Mouse (Mus musculus) kidney, postnatal 10 days (tissue): Measurements from ENCODE around the gene Cdkl1.
A peak's percentile ranks its signal among the peaks of the same experiment; 100 is the strongest.

Source experiments
- DNase-seq: peaks from one replicate; pipeline ENCODE4 v3.0.0; 2021; ENCODE audit warnings: mixed read lengths

Gene Cdkl1

DNA sequence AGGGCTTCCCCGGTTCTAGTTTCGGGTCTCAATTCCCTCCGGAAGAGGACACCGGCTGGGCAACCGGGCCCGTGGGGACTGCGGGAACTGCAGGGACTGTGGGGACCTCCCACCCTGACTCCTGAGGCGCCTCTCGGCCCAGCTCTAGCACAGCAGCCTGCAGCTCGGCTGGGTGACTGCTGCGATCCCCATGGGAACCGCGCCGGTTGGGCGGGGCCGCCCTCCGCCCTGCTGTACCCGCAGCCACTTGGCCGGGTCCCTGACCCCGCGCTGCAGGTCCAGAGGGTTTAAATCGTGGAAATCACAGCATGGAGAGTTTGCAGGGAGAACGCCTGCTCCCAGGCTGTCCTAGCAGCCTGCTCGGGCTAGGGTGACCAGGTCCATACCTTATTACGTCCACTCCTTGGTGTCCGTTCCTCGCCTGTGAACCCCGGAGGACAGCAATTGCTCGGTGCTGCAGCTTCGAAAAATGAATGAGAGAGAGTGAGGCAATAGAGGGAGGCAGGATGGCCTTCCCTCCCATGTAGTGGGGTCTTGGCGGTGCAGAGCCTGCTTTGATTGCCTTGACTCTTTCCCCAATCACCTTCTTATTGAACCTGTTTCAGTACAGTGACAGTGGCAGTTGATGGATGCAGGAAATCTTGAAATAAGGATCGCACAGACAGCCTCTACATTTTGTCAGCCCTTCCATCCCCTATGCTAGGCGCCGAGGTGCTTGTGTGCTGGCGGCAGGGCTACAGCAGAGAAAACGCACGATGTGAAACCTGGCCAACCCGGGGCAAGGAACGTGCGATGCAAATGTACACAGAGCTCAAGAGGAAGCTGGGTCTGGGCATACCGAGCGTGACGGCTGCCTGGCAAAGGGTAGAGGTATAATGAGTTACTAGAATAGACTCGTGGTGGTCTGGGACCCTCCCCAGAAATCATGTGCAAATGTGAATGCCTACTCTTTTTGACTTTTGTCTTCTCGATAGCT, at the start of gene Cdkl1:
Cdkl1 (minus strand) TSS at position 738 of the 976 bp plus-strand sequence.
- DNase-seq: peak; percentile 89

DNA sequence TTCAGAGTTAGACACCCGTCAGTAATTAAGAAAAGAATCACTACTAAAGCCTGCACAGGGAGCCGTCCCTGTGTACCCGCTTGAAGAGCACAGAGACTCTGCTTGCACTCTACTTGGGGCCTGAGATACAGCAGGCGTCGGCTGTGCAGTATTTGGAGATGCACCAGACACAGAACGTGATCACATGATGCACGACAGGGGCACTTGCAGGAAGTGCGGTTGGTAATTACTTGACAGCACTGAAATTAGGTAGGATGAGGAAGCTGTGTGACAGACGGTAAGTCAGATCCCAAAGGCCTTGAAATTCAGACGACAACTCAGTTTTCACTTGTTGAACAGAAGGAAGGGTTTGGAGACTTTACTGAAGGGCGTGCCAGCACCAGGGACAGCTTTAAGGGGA, 47.3 kb upstream of the Cdkl1 start:
- no peak for DNase-seq

DNA sequence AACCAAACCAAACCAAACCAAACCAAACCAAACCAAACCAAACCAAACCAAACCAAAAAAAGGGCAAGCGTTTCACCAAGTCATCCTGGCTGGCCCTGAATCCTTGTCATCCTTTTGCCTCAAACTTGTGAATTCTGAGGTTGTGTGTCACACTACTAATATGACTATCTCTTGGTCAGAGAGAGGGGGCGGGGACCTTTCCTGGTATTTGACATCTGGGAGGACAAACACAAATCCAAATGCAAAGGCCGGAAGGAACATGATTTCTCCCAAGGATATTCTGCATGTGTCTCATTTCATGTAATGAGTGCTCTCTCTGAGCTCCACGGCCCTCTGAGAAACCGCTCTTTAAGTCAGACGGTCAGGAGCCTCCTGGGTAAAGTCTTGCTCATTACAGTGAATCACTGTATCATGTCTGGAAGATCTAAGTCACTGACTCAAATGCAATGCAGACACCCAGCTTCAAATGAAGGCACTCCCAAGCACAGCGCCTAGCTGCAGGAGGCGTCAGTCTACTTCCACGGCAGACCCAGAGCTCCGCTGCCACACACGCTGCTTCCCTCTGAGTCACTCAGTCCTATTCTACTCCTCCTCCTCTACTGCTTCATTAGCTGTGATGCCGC, 43.0 kb upstream of the Cdkl1 start:
- no peak for DNase-seq

DNA sequence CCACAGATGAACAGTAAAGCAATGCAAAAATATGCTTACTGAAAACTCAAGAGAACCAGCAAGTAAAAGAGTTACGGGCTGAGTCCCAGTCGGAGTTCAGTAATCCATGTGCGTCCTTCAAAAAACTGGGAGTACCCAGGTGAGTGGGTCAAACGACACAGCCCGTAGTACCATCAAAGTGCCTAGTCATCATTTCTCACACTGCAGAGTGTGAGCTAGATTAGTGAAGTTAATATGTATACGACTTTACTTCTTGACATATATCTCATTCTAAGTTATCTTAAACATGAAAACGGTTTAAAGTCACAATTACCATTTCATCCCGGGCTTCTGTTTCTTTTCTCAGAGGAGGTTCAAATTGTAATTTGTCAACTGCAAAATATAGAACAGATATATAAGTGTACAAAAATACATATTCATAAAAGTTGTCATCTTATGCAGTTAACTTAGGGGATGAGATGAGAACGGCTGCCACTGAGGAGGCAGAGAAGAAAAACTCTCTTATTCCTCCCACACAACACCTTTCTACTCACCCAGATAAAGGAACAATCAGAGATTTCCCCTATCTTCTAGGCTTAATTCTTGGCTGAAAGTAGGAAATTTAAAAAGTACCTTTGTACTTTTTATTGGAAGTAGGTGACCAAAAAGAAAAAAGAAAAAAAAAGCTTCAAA, 40.3 kb upstream of the Cdkl1 start:
- no peak for DNase-seq

DNA sequence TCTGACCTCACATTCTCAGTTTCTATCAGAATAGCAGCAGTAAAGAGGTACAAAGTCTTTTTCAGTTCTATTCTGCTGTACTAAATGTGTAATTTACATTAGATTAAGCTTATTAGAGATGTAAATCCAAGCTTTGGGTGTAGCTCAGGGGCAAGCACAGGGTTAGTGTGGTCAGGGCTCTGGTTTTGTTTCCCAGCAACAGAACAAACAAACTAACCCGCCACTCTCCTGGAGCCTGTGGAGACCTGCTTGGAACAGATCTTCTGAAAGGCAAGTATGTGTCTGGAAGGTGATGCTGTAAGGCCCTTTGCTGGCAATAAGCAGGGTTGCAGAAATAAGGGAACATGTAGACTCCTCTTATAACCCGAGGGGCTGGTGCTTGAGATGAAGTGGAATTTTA, 37.1 kb upstream of the Cdkl1 start:
- no peak for DNase-seq

DNA sequence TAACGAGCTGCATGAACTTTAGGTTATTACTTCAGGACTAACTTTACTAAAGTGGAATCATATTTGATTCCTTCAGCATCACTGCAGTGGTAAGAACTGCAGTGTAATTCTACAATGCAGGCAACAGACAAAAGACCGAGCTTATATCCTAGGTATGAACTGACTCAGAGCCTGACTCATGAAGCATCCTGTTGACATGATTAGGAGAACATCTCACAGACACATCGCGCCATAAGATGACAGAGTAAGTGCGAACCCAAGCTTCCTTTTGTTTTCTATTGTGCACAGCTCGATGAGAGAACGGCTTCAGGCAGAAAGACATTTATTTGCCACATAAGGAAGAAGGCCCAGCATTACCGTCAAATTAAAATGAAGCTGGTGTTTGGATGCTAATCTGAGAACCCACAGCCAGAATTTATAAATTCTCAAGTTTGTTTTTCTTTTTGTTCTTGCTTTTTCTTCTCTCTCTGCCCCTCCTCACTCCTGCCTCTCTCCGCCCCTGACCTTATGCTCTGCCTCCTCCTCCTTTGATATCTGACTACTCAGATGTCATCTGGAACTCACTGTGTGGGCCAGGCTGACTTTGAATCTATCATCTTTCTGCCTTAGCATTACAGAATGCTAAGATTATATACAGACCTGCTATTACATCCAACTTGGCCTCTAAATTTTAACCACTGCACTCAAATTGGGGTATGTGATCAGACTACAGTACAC, 34.0 kb upstream of the Cdkl1 start:
- DNase-seq: no peak

DNA sequence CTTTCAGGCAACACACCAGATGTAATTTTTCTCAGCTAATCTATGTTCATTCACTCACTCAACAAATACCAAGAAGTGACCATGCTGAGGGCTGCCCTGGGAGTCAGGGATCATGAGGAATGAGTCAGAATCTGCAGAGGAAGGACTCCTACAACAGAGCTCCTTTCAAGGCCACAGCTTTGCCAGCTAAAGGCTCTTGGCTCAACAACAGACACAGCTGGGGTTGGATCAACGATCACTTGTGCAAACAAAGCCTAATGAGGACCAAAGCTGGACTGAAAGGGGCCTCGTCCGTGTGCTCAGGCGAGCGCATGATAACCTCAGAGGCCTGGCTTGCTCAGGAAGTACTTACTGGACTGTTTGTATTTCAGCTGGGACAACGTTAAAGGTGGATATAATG, 23.2 kb upstream of the Cdkl1 start:
- DNase-seq: no peak

DNA sequence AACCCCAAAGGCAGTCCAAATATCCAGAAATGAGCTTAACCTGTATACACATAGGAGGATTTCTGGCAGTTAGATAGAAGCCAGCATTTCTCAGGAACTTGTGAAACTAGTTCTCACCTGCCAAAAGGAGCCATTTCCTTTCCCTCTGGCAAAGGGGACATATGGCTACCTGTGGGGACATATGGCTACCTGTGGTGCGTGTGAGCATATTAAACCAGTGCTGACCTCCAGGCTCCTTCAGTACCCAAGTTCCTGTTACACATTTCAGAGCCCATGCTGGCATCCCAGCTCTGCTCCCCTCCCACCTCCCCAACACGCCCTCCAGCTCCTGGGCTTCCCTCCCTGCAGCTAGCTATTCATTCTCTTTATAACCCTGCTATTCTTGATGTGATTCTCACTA, 22.5 kb upstream of the Cdkl1 start:
- no peak for DNase-seq

DNA sequence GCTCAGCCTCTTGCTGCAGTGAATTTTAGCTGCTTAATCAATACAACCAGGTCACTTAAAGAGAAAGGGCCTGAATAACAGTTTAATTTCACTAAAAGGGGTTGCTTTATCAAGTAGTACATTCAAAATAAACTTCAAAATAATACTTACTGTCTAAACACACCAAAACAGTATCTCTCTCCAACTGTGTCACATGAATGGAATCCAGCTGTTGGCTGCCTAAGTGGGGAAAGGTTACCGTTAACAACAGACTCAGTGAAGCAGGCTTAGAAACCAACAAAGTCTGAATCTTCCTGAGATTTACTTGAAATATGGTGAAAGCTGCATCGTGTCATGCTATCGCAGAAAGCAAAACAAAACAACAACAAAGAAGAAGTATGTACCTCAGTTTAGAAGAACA, 21.9 kb upstream of the Cdkl1 start:
- DNase-seq: peak; percentile 33

DNA sequence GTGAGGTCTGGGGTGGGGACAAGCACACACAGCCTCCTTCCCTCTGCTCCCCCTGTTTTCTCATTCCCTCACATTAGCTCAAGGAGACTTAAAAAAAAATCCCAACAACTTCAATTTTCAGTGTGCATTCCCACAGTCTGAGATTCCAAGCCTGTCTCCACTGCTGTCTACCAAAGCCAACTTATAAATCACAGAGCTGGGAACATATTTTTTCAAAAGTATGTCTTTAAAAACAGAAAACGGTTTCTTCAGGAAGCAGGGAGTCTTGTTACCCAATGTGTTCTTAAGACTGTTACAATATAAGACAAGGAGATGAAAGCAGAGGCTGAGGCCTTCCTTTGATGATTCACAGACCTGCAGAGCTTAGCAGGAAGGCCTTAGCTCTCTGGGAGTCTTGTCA, 20.9 kb upstream of the Cdkl1 start:
- no peak for DNase-seq

DNA sequence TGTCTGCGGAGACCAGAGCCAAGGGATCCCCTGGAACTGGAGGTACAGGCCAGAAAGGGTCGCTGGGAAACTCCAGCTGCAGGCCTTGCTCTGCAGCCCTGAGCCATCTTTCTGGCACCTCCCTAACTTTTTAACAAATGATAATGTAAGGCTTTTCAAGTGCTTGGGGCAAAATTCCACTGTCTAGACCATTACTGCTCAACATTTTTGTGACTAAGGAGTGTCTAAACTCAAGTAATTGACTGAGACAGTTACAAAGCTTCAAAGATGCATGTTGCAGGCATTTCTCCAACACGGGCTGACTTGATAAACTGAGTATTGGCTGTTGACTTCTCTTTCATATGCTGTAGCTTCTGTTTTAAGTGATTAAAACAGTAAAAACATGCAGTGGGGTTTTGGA, 18.4 kb upstream of the Cdkl1 start:
- peak; percentile 4 for DNase-seq

DNA sequence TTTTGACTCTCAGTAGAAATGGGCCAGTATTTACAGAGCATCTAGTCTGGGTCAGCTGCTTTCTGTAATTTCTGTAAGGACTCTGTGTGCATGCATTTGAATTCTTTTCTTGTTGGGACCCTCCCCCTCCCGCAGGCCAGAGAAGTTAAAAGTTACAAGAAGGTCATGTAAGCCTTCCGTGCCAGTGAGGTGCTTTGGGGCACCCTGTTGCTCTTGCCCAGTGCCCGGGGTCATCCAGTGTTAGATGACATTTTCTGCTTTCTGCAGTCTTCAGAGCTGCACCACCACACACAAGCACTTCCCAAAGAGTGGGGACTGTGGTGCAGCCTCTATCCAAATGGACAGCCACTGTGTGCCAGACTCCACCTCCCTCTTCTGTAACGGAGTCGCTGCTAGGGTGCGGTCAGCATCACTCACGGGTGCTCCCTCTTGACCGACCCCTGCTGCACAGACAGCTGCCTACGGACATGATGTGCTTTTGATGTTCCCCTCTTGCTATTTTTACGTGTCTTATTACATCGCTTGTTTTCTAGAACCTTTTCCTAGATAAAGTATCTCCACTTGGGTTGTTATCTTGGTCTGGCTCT, 16.4 kb upstream of the Cdkl1 start:
- no peak for DNase-seq

DNA sequence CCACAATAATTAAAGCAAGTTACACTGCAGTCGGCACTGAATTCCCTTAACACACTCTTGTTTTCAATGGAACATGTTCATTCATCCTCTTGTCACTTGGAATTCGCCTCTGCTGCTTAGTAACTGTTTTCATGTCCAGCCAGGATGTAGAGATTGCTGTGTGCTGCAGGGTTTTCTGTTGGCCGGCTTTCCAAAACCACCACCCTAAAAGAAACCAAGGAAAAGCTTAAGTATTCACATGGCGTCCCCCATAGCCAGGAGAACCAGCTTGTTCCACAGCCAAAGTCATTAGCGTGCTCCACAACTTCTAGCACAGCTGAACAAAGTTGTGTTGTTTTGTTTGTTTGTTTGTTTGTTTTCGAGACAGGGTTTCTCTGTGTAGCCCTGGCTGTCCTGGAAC, 14.1 kb upstream of the Cdkl1 start:
- no peak for DNase-seq

DNA sequence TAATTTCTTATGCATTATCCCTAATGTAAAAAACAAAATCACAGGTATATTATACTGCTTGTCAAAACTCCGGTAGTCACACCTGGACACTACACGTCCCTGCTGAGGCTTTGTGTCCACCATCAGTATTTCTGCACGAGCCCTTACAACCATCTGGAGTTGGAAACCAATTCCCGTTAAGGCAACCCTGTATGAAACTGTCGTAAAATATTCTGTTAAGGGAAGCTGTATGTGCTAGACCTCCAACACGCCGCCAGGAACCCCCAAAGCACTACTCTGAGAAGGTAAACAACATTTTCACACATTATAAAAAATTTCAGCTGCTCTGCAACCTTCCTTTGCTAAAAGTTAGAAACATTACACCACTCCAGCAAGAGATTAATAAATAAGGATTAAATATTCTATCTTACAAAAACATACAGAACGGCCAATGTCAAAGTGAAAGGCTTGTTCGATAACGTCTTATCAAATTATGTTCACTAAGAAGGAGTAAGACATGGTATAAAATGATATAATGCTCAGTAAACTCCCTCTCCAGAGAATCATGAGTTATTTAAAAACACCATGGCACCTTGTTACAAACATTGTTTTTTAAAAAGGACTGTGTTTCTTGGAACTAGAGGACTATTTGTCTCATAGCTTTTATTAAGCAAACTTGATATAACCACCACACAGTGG, 13.5 kb upstream of the Cdkl1 start:
- DNase-seq: no peak

DNA sequence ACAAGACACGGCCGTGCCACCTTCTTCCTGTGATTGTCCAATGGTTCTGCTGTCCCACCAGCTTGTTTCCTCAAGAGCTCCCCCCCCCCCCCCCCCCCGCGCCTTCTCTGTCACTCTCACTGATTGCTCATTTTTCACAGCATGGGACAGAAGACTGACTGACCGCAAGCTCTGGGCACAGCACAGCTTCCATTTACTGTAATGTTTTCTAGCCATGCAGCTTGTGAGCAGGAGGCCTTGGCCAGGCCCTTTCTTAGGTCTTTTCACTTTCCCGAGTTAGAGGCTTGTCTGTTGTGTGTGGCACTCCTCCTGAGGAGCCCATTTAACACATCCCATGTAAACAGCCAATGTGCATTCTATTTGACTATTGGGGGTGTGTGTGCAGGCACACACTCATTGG, 12.1 kb upstream of the Cdkl1 start:
- no peak for DNase-seq

DNA sequence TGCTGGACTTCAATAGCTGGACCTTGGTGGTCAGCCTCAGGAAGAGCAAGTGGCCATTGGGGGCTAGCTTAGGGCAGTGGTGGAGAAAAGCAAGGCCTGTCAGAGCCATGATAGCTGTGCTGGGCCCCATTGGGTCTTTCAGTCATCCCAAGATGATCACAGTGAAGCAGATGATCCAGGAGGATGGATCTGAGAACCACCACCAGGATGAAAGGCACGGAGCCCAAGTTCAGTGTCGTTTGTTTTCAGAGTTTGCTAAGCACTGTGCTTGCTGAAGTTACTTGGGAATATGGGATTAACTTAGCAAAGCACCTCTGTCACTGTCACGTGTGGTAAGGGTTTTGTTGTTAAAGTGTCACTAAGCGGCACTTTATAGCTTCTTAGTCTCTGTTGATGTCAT, 9.5 kb upstream of the Cdkl1 start:
- DNase-seq: no peak

DNA sequence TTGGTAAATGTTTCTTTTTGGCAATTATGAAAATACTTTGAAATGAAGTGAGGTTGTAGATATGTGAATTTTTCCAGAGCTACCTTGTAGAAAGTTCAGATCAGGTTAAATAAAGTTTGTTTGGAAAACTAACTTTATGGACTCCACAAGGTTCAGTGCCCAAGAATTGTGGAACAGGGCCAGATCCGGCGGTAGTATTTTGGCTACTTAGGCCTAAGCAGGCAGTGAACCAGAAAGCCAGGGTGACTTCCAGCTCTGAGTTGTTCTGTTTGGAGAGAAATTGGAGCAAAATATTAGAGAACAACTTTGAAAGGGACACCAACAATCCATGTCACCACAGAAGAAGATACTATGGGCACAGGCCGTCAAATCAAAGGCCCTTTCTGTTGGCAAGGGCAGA, 5.2 kb upstream of the Cdkl1 start:
- DNase-seq: peak; percentile 81

DNA sequence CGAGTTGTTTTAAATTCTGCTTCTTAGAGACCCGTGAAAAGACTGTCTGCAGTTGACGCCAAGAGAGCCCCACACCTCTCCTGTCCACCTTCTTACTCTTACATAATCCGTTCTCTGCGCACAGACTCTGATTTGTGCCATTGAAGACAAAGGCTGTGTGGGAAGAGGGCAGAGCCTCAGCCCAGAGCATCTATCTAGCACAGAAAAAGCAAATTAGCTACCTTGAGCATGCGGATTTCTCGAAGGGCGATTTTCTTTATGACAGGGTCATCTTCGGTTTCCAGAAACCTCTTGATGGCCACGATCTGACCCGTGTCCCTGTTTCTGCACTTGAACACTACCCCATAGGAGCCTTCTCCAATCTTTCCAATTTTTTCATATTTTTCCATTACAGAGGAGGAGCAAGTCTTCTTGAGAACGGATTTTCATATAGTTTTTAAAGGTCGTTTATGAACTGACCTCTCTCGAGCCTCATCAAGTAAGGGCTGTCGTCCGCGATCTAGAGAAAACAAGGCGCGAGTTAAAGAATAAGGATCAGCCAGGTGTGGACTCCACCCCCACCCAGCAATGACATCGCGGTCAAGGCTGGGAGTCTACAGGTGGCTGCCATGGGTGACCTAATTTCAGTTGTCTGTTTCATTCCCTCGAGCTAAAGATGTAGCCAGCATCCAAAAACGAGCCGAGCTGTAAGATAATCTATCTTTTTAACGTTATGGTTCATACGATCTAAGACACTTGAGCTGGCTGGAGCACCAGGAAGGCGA, 1.1 kb downstream of the Cdkl1 start:
- peak; percentile 51 for DNase-seq

DNA sequence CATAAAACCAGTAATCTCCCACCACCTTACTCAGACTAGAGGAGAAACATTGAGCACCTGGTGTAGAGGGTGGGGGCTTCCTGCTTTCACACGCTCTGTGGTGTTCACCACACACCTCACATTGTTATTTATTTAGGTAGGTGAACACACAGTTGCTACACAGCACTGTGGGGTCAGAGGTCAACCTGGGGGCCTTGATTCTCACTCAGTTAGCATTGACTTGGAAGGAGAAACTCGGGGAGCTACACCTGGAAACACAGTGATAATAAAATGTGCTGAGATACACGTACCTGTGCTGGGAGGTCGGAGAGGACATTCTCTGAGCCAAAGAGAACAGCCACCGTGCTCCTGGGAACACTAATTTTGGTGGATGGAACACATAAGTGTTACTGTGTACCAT, 2.7 kb downstream of the Cdkl1 start:
- peak; percentile 39 for DNase-seq

DNA sequence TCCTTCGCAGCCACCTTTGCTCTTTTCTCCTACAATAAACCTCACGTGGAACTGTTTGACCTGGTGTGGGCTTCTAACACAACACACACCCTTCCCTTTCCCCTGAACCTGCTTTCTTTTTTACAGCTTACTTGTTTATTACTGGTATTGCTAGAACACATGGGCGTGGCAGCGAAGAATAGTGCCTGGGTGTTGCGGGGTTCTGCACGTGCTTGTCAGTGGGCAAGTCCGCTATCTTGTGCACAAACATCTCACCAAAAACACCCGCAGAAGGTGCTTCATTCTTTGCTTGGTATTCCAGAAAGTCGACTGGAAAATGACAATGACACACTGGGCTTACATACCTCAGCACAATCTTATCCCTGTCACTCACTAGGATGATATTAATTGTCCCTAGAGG, 5.6 kb downstream of the Cdkl1 start:
- DNase-seq: no peak
